Mouse (Mus musculus): ENCODE data around the gene Spout1. TPM values are rescaled to one million over a fixed set of nuclear protein-coding genes. Genes with fewer than 3 reads are reported as not detected.

The Spout1 gene
- polyA plus RNA-seq, 1 experiment: 28.7 TPM

- Histone ChIP-seq H3K36me3 (ENCODE audit: control insufficient read depth, insufficient read depth) (no peaks in the 10 kb centered on the region), H3ac (ENCODE audit: control insufficient read depth, insufficient read length) (peak within 1 kb of the TSS; percentile 4), H3K27me3 (ENCODE audit: control insufficient read depth, insufficient read depth, insufficient read length) (no peaks in the 10 kb centered on the region), H3K79me2 (ENCODE audit: control insufficient read depth, insufficient read depth) (peaks cover 9% of the 10 kb centered on the region), H3K4me2 (ENCODE audit: low read depth) (peak within 1 kb of the TSS; percentile 100), H3K4me3 (peak within 1 kb of the TSS; percentile 81)
- TF ChIP-seq MYOG (IDR thresholded peaks at IDR 0.05; ENCODE audit: control insufficient read depth in 1 of 3, insufficient read depth in 1 of 3, insufficient read length in 2 of 3, low read depth in 2 of 3): peak in 1 of 3 experiments; percentile 11
- peak; percentile 87 for TF ChIP-seq POLR2A (IDR thresholded peaks at IDR 0.05; ENCODE audit: insufficient read length, low read depth)
- TF ChIP-seq CEBPB (IDR thresholded peaks at IDR 0.05; ENCODE audit: insufficient read depth, poor library complexity, severe bottlenecking): no peak
- TF ChIP-seq POLR2AphosphoS2 (IDR thresholded peaks at IDR 0.05; ENCODE audit: insufficient read length, low read depth): peak; percentile 84
These were observed 53.6 kb downstream of the Spout1 start, which contains the start of gene Zer1 for GRCm38 (mm10) chr2:30124472-30125274. Gene Zer1 (minus strand): TSS chr2:30124585.

GRCm38 (mm10) chr2:30123729-30124471 lies 54.4 kb downstream of the Spout1 start:
- H3K4me3 ChIP-seq: peak overlapping the region; percentile 81
- H3ac ChIP-seq (ENCODE audit: control insufficient read depth, insufficient read length): peak overlapping the region; percentile 4
- H3K27me3 ChIP-seq (ENCODE audit: control insufficient read depth, insufficient read depth, insufficient read length): no peaks in the 10 kb centered on the region
- no peaks in the 10 kb centered on the region for H3K36me3 ChIP-seq (ENCODE audit: control insufficient read depth, insufficient read depth)
- peak overlapping the region; percentile 100 for H3K4me2 ChIP-seq (ENCODE audit: low read depth)
- peaks cover 9% of the 10 kb centered on the region for H3K79me2 ChIP-seq (ENCODE audit: control insufficient read depth, insufficient read depth)
- no peak for TF ChIP-seq CEBPB (IDR thresholded peaks at IDR 0.05; ENCODE audit: insufficient read depth, poor library complexity, severe bottlenecking)
- TF ChIP-seq MAX (IDR thresholded peaks at IDR 0.05; ENCODE audit: low read depth): no peak

Other genes starting within 250 kb of the Spout1 start
- 25.1 TPM for gene Gle1, start 243.0 kb downstream of the Spout1 start, polyA plus RNA-seq (2012; fragmentation: generic; extraction: Trizol)
- gene Sptan1, start 212.9 kb downstream of the Spout1 start, polyA plus RNA-seq (2012; fragmentation: generic; extraction: Trizol): 167 TPM
- gene Wdr34, start 129.6 kb downstream of the Spout1 start, polyA plus RNA-seq (2012; fragmentation: generic; extraction: Trizol): 21.6 TPM
- gene Set, start 121.1 kb downstream of the Spout1 start, polyA plus RNA-seq (2012; fragmentation: generic; extraction: Trizol): 118 TPM
- gene Pkn3, start 100.8 kb downstream of the Spout1 start, polyA plus RNA-seq (2012; fragmentation: generic; extraction: Trizol): 4.3 TPM
- gene Zdhhc12, start 84.8 kb downstream of the Spout1 start, polyA plus RNA-seq (2012; fragmentation: generic; extraction: Trizol): 20.8 TPM
- 13.1 TPM for gene Zer1, start 53.9 kb downstream of the Spout1 start, polyA plus RNA-seq (2012; fragmentation: generic; extraction: Trizol)
- gene Tbc1d13, start 44.7 kb downstream of the Spout1 start, polyA plus RNA-seq (2012; fragmentation: generic; extraction: Trizol): 25.8 TPM
- gene Endog, start 7.0 kb downstream of the Spout1 start, polyA plus RNA-seq (2012; fragmentation: generic; extraction: Trizol): 17.6 TPM
- 11.3 TPM for gene Kyat1, start 27.4 kb upstream of the Spout1 start, polyA plus RNA-seq (2012; fragmentation: generic; extraction: Trizol)
- gene Lrrc8a, start 59.3 kb upstream of the Spout1 start, polyA plus RNA-seq (2012; fragmentation: generic; extraction: Trizol): 22.6 TPM
- 0.55 TPM for gene Gm28035, start 62.1 kb upstream of the Spout1 start, polyA plus RNA-seq (2012; fragmentation: generic; extraction: Trizol)
- gene Phyhd1, start 87.7 kb upstream of the Spout1 start, polyA plus RNA-seq (2012; fragmentation: generic; extraction: Trizol): 14.7 TPM
- not detected for gene Gm28038, start 102.6 kb upstream of the Spout1 start, polyA plus RNA-seq (2012; fragmentation: generic; extraction: Trizol)
- gene Dolk, start 107.9 kb upstream of the Spout1 start, polyA plus RNA-seq (2012; fragmentation: generic; extraction: Trizol): 28.3 TPM
- gene Nup188, start 107.9 kb upstream of the Spout1 start, polyA plus RNA-seq (2012; fragmentation: generic; extraction: Trizol): 54.0 TPM
- gene Sh3glb2, start 180.9 kb upstream of the Spout1 start, polyA plus RNA-seq (2012; fragmentation: generic; extraction: Trizol): 73.7 TPM
- gene Miga2, start 185.8 kb upstream of the Spout1 start, polyA plus RNA-seq (2012; fragmentation: generic; extraction: Trizol): 13.6 TPM
- gene Dolpp1, start 213.8 kb upstream of the Spout1 start, polyA plus RNA-seq (2012; fragmentation: generic; extraction: Trizol): 15.7 TPM
- 42.2 TPM for gene Crat, start 237.4 kb upstream of the Spout1 start, polyA plus RNA-seq (2012; fragmentation: generic; extraction: Trizol)
- 151 TPM for gene Ptpa, start 237.6 kb upstream of the Spout1 start, polyA plus RNA-seq (2012; fragmentation: generic; extraction: Trizol)

Data from myocyte (in vitro differentiated cells).